Mouse (Mus musculus) erythroblast, embryonic 14.5 days (primary cell): ENCODE results near the gene Gpr141.

Experiments
- GATA1 ChIP-seq: IDR thresholded peaks from 2 replicates; pipeline ENCODE4 v1.6.1; 2012; ENCODE audit warnings: low read length, inconsistent platforms, mixed read lengths
- TAL1 ChIP-seq: IDR thresholded peaks from 3 replicates; pipeline ENCODE4 v1.6.1; 2012; ENCODE audit warnings: low read length, inconsistent platforms, mixed read lengths

DNA sequence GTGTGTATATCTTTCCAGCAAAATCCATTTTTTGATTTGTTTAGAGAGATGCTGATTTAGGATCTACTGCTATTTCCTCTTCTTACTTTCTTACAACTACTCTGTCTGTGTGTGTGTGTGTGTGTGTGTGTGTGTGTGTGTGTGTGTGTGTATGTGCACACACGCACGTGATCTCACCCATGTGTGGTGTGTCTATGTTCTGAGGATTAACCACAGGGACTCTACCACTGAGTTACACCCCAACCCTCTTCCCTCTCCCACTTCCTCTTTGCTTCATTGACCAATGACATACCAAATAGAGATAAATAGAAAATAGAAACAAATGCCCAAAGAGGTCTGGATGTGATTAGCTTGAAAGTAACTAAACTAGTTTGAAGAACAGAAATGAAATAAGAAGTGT is 4.0 kb upstream of the Gpr141 start:
- no peak for TF ChIP-seq TAL1
- TF ChIP-seq GATA1, result no peak
